Mouse (Mus musculus): Measurements from ENCODE around the gene Ogfr.

The Ogfr gene

GRCm38 (mm10) chr2:180589123-180589831, at the start of gene Ogfr:
Gene Ogfr, plus strand, starts transcription at chr2:180589245.
- DNase-seq = peak; percentile 81 to 87

- no peak for DNase-seq
Observed at GRCm38 (mm10) chr2:180543675-180544074, 45.4 kb upstream of the Ogfr start.

GRCm38 (mm10) chr2:180545046-180545445, 44.0 kb upstream of the Ogfr start:
- DNase-seq = no peak

GRCm38 (mm10) chr2:180547384-180548106, 41.5 kb upstream of the Ogfr start:
- DNase-seq = no peak

GRCm38 (mm10) chr2:180552340-180552739, 36.7 kb upstream of the Ogfr start:
- DNase-seq = no peak

GRCm38 (mm10) chr2:180555219-180555618, 33.8 kb upstream of the Ogfr start:
- DNase-seq = no peak

GRCm38 (mm10) chr2:180556470-180556869, 32.6 kb upstream of the Ogfr start:
- DNase-seq = no peak

GRCm38 (mm10) chr2:180560245-180560644, 28.8 kb upstream of the Ogfr start:
- peak in 1 of 2 experiments; percentile 6 for DNase-seq

- DNase-seq = no peak
Observed at GRCm38 (mm10) chr2:180562146-180562545, 26.9 kb upstream of the Ogfr start.

GRCm38 (mm10) chr2:180563296-180563695, 25.7 kb upstream of the Ogfr start:
- no peak for DNase-seq

- no peak for DNase-seq
Observed at GRCm38 (mm10) chr2:180563841-180564240, 25.2 kb upstream of the Ogfr start.

GRCm38 (mm10) chr2:180566240-180566913, 22.7 kb upstream of the Ogfr start:
- peak; percentile 63 to 73 for DNase-seq

GRCm38 (mm10) chr2:180569028-180569643, 19.9 kb upstream of the Ogfr start:
- DNase-seq = peak; percentile 80 to 86

GRCm38 (mm10) chr2:180576482-180576881, 12.6 kb upstream of the Ogfr start:
- DNase-seq = no peak

- DNase-seq = peak; percentile 62 to 82
Observed at GRCm38 (mm10) chr2:180578686-180579085, 10.4 kb upstream of the Ogfr start.

- peak in 1 of 2 experiments; percentile 30 for DNase-seq
Observed at GRCm38 (mm10) chr2:180581002-180581401, 8.0 kb upstream of the Ogfr start, which contains the start of gene Mrgbp. Gene Mrgbp, plus strand, starts transcription at chr2:180581304.

- DNase-seq = peak; percentile 97 to 98
Observed at GRCm38 (mm10) chr2:180582481-180583153, 6.4 kb upstream of the Ogfr start.

- no peak for DNase-seq
Observed at GRCm38 (mm10) chr2:180583154-180583507, 5.9 kb upstream of the Ogfr start.

GRCm38 (mm10) chr2:180588736-180589122, 316 bp upstream of the Ogfr start:
- DNase-seq = no peak

GRCm38 (mm10) chr2:180597490-180597889, 8.4 kb downstream of the Ogfr start, which contains the start of gene Col9a3:
Gene Col9a3, plus strand, starts transcription at chr2:180597790.
- peak in 1 of 2 experiments; percentile 3 for DNase-seq

GRCm38 (mm10) chr2:180598157-180598705, 9.2 kb downstream of the Ogfr start:
- DNase-seq = peak in 1 of 2 experiments; percentile 29

- DNase-seq = no peak
Observed at GRCm38 (mm10) chr2:180600569-180601021, 11.6 kb downstream of the Ogfr start.
